Mouse (Mus musculus) CD8-positive naive resting alpha-beta T cell, adult 2 months (primary cell): ENCODE results near the gene Atp8b3.
A peak's percentile ranks its signal among the peaks of the same experiment; 100 is the strongest.

ENCODE experiments used
- DNase-seq, 2 experiments: peaks; one replicate each; pipeline ENCODE4 v3.0.0; 2022; ENCODE audit warnings: low read depth in 2 of 2, low spot score in 2 of 2

Gene Atp8b3

DNA sequence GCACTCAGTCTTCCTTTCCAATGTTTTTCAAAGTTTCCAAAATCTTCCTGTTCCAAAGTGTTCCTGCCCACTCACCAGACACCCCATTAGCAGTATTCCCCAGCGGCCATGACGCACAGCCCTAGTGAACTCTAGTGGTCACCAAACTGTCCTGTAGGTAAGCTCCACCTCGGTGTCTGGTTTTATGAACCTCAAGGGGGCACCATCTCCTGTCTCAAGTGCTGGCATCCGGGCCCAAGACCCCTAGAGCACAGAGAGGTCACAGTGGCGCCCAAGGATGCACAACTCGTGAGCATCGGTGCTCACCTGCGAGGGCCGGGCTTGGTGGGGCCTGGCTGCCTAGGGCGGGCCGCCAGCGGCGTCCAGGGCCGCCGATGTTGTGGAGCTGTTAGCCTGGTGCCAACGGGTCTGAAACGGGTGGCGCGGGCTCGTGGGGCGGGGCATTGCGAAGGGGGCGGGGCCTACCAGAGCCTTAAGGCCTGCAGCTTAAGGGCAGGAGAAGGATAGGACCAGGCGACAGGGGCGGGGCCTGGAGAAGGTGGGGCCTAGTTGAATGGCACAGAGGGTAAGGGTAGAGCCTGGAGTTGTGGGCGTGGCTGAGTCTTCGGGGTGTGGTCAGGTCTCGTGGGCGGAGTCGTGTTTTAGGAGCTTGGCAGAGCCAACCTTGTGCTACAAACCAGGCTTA lies at the start of gene Atp8b3:
TSS of gene Atp8b3 (minus strand) at position 415 of the 685 bp plus-strand sequence.
- DNase-seq, result peak; percentile 56 to 74

DNA sequence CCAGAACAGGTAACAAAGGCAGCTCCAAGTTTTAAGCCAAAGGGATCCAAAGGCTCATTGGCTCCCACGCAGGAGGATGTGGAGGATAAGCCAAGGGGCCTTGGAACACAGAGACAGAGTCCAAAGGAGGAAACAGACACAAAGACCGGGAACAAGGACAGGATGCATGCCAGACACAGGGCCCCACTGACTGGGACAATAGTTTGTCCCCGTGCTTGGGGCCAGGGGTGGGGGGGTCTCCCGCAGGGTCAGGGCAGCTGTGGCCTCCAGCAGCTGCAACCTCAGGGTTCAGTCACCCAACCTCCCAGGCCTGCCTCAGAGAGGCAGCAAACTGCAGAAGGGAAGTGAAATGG lies 48.4 kb upstream of the Atp8b3 start:
- no peak for DNase-seq

DNA sequence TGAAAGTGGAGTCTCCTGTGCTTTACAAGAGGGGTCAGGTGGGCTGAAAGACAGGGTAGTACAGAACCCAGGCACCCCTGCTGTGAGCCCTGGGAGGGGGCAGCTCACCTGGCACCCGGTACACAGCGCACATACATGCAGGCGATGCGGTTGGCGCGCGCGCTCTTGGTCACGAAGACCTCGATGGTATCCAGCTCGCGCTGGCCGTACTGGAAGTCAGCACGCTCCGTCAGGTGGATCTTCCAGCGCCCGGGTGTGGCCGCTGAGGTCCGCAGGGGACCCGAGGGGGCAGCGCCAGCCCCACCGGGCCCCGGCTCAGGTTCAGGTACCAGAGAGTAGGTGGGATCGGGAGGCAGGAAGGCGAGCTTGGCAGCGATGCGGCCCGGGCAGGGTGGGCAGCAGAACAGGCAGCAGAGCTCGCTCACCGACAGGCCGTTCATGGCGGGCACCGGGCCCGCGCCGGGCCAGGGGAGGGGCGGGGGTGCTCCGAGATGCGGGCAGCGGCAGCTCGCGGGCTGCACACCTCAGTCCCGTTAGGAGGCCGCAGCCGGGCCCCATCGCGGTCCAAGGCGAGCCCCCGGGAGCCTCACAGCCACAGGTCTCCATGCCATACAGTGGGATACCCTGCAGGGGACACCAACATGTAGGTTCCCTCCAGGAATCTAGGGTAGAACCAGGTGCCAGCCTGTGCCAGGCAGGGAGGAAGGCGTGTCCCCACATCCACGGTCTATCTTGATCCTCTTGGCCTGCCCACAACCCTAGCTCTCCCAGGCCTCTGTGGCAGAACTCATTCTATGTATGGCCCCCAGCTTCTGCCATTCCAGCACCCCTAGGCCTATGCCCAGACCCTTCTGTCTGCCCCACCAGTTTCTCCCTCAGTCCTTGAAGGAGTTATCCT lies 47.7 kb upstream of the Atp8b3 start:
- DNase-seq, result no peak

DNA sequence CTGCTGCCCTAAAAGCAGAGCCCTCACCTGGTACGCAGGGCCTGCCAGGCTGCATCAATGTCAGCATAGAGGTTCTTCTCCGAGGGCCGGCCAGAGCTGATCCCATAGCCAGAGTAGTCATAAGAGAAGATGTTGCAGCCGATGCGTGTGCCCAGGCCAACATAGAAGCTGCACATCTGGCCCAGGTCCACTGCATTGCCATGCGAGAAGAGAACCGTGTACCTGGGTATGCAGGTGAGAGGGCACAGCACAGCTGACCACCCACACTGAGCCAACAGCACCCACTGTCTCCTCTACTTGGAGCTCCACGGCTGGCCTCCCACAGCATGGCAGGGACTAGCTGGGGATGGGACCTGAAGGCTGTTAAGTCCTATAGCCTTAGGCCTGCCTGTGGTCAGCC lies 46.7 kb upstream of the Atp8b3 start:
- no peak for DNase-seq

DNA sequence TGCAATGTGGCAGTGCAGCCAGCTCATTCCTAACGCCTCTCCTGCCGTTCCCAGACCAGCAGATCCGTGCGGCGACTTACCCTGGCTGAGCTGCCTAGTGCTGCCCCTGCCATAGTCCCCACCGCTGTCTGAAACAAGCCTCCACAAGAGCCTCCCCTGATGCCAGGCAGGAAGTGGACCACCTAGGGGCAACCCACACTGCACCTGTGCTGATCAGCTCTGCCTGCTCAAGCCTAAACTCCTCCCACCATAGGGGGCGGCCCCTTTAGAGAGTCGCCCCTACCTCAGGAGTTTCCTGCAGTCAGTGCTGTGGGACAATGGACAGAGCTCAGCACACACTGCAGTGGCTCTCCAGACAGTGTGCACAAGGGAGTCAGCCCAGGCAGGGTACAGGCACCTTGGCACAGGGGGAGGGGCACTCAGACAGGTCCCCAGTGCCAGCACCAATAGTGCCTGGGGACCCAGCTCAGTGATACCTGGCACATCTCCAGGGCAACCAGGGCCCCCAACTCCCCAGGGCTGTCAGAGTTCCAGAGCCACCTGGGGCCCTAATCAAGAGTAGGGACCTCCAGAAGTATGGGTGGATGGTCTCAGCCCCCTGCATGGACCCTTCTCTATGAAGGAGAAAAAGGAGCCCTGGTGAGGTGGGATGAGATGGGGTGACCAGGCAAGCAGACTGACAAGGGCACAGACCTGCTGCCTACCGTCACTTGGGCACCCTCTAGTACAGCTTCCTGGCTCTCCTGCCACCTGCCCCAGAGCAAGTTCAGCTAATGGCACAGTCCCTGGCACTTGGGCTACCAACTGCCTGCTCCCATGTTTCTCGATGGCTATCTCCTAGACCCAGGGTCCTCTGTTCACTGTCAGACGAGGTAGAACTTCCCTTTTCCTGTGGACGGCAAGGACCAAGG lies 46.0 kb upstream of the Atp8b3 start:
- no peak for DNase-seq

DNA sequence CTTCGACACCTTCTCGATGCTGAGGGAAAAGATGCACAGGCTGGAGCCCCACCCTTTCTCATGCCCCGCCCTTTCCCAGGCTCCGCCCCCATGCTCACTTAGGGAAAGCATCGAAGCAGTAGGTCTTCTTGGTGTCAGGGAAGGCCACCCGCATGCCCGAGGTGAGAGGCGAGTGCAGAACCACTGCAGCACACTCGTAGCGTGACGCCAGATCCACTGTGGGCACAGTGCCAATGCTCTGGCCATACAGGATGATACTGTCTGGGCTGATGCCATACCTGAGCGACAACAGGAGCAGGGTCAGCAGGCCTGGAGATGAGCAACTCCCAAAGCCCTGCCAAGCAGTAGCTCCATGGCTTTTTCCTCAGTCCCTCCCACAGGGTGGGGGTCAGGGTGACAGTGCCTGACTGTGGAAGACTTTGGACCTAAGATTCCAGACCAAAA lies 45.1 kb upstream of the Atp8b3 start:
- no peak for DNase-seq

DNA sequence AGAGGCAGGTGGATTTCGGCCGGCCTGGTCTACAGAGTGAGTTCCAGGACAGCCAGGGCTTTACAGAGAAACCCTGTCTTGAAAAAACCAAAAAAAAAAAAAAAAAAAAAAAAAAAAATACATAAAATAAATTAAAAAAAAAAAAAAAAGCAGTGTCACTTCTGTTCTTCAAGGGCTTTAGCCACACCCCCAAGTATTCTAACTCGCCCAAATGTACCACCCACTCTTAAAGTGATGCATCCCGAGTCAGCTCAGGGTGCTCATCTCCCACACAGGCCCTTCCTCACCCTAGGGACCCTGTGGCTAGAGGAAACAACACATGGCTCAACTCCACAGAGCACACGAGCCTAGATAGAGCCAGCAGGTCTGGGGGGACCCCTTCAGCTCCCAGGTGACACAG lies 44.1 kb upstream of the Atp8b3 start:
- no peak for DNase-seq

DNA sequence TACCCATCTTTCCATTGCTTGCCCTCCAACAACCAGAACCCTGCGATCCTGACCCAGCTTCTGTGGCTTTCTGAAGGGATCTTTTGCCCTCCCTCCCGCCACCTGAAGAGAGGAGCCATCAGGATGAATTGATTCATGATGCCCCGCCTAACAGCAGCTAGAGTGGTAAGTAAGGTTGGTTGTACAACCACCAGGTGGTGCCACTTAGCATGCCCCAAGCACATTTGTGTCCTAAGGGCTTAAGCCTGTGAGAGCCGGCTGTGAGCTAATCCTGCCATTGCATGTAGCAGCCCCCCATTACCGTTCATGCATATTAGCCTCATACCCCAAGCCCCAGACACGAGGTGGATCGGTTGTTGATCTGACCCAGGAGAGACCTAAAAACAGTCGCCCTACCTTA lies 40.0 kb upstream of the Atp8b3 start:
- DNase-seq, result peak; percentile 69 to 78

DNA sequence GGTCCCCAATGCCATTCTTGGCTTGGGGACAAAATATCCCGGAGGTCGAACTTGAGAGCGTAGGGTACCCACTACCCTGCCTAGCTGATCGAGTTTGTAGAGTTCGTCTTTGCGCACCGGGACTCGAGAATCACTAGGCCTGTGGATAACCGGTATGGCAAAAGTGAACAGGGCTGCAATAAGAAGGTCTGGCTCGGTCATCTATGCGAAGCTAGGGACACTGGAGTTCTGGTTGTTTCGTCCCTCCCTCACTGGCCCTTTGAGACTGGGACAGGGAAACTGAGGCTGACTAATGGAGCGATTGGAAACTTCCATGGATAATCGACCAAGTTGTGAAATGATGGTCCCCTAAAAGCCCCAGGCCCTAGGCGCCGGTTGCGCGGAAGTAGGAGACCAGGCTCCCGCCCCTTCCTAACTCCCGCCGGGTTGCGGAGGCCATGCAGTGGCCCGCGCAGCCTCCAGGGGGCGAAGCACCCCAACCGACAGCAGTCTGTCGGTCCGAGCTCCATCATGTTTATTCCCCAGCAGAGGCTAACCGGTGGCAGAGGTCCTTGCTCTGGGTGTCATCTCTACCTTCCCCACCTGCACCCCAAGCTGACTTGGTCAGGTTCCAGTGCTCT lies 39.3 kb upstream of the Atp8b3 start:
- peak; percentile 77 to 84 for DNase-seq

DNA sequence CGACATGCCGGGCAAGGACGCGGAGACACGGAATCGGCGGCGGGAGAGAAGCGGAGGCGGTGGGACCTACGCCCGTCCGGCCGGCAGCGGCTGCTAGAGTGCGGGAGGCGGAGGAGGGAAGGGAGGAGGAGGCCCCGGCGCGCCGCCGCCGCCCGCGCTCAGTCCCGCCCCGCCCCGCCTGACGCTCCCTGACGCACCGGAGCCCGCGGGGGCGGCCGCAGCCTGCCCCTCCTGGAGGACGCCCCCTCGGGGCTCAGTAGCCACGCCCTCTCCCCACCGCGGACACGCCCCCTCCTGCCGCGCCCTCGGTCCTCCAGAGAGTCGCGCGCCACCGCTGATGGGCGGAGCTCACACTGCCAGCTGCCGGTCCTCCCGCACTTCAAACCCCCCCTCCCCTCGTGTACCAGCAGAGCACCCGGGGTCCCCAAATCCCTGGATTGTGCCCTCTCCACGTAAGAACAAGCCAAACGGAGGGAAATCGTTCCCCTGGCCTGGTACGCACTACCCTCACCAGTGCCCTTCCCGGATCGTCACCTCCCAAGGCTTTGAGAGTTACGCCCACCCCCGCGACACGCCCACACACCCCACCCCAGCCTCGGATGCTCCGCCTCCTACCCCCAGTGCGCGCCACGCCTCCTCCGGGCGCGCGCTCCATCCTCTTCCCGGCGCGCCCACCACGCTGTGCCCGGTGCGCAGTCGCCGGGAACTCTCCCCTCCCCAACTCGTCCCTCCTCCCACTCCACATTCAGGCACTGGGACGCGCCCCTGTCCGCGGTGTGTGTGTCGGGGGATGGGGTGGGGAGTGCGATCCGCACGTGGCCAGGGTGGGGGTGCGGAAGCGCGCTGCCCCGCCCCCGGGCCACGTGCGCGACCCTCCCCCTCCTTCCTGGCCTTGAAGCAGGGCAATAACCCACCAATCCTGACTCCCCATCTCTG lies 38.5 kb upstream of the Atp8b3 start, which contains the start of gene Klf16:
TSS of gene Klf16 (minus strand) at position 127 of the 936 bp plus-strand sequence.
- DNase-seq, result peak; percentile 99

DNA sequence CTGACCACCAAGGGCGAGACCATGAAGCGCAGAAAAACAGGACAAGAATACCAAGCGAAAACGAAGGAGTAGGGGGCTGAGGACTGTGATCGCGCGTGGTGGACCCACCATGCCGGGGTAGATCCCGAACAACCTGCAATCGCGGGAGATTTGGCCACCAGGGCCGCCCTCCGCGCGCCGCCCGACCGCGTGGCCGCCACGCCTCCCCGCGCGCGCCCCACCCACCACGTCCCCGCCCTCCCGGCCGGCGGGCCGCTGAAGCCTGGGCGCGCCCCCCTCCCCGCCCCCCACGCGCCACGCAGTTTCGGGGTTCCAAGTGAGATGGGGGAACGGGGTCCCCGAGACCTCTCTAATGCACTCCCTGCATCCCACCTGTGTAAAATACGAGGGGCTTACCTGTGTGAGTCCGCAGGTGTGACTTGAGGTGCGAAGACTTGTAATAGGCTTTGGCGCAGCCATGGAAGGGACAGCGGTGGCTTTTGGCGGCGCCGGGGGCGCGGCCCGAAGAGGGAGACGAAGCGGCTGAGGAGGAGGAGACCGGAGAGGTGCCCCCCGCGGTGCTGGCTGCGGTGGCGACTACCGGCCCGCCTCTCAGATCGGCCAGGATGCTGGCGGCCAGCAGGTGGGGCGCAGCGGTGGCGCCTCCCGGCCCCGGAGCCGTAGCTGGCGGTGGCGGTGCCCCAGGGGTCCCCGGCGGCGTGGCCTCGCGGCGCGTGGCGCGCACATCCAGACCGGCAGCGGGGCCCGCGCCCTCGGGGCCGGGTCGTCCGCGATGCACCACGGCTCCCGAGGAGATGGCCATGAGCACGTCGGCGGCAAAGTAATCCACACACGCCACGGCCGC lies 37.6 kb upstream of the Atp8b3 start:
- peak; percentile 47 to 60 for DNase-seq

DNA sequence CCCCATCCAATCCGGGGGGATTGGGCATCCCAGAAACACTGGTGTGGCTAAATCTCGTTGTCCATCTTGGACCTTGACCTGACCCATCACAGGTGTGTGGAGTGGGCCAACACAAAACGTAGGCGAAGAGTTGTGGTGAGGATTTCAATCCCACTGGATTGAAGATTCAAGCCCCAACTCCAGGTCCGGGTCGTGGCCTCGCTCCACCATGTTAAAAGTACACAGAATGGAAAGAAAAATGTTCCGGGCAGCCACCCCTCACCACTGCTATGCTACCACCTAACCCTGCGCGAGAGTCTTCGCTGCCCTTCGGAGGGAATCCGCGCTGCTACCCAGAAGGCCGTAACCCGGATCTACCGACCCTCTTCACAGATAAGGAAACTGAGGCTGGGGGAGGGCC lies 37.0 kb upstream of the Atp8b3 start:
- no peak for DNase-seq

DNA sequence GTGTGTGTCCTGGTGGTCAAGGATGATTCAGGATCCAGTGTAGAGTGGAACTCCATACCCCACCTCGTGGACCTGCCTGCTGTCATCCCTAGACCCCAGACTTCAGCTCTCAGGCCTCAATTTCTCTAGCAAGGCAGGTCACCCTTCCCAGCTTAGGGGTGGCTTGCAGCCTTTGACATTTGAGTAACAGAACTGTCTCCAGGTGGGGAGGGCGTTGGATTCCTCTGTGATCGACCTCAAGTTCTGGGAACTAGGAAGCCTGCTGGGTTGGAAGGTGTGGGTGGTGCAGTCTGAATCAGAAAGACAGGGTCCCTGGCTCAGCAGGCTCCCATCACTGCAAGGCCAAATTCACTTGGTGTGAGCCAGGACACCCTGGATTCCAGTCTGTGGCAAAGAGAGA lies 36.0 kb upstream of the Atp8b3 start:
- no peak for DNase-seq

DNA sequence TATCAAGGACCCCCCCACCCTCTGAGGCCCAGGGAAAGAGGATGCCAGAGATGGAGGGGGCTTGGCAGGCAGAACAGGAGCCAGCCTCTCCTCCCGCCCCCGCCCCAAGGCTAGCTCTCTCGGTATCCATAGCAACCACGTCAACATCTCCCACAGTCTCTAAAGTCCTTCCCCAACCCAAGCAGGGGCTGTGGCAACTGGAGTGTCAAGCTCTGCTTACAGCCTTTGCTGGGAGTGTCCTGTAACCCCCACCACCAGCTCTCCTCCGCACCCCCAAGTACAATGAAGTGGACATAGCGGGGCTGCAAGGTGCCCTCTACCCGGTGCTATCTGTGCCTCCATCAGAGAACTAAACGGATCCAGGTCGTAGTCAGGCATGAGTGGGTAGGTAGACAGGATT lies 35.0 kb upstream of the Atp8b3 start:
- no peak for DNase-seq

DNA sequence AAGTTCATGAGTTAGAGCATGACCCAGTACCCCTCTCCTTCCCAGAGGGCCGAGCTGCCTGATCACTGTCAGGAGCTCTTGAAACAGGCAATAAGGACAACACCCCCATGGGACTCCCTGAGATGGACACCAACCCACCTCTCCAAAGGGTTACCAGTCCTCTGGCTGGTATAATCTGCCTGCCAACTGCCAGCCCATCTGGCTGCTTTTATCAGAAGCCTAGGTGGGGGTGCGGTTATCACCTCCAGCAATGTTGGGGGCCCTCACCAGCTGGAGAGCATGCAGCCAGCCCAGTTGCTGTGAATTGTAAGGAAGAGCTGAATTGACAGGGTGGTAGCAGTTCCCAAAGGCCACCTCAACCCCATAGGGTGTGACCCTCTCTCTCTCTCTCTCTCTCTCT lies 33.6 kb upstream of the Atp8b3 start:
- no peak for DNase-seq

DNA sequence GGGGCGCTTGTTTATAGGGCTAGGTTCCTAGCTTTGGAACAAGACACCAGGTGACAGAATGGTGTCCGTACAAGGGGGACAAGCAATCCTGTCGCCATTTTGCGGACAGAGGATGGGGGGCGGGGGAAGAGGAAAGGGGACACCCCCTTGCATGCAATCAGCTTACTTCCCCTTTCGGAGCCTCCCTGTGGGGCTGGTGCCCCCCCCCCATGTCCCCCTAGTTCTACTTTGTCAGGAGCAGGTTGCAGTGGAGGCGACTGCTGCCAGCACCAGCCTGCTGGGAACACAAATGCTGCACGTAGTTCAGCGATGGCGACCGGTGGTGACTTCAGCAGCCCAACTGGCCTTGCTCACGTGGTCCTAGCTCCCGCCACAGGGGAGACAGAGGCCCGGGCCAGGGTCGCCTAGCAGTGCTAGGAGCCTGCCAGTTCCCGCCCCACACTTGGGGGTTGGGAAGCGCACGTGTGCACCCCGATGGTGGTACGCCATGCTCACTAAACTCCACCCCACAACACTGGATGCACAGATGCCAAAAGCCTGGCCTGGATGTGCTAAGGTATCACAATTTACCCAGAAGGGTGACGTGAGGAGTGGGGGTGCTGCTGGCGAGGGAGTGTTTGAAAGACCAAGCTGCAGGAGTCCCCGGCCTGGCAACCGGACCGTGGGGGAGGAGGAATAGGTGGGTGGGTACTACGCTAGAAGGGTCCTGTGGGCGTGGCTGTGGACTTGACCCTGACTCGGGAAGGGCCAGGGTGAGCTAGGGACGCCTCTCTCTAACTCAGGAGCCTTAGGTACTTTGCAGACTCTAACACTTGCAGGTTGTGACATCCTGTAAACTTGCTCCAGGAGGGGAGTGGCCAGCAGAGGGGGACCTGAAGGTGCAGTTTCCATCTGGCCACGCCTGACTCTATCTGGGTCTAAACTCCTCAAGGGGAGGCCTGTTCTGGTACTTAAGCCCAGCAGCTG lies 32.2 kb upstream of the Atp8b3 start:
- no peak for DNase-seq

DNA sequence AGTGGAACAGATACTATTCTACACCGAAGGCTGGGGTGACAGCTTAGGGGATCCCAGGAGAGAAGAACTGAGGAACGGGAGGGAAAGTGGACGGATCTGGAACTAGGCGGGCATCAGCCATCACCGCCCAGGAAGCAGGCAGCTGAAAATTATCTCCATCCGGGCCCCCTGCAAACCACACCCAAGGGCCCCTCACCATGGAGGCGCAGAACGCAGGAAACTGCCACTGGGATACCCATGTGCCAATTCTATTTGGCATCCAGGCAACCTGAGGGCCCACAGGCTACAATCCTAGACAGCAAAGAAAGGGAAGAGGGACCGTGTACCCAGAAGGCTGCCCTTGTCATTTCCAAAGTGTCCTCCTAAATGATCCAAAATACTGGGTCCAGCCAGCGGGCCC lies 31.5 kb upstream of the Atp8b3 start:
- no peak for DNase-seq

DNA sequence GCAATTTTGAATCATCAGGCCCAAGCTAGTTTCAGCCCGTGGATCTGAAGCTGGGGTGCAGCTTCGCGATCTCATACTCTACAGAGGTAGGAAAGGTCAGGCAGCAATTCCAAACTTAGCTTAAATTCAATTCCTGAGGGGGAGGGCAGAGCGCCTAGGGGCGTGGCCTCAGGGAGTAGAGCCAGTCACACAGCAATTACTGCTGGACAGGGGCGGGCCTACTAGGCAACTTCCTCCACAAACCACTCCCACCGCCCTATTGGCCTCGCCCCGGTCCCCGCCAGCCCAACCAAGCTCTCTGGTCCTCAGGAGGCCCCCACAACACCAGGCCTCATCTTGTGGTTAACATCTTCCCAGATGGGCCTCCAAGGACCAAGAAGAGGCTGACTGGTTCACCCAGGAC lies 30.7 kb upstream of the Atp8b3 start:
- no peak for DNase-seq
